Mouse (Mus musculus) retina, postnatal 1 day (tissue): Measurements from ENCODE around the gene B4gat1.
A peak's percentile ranks its signal among the peaks of the same experiment; 100 is the strongest.

Experiments
- DNase-seq: peaks from one replicate; pipeline ENCODE4 v3.0.0-alpha.2; 2012

The B4gat1 gene

GRCm38 (mm10) chr19:5038709-5039156, at the start of gene B4gat1, which contains the start of gene AC124502.3:
Gene B4gat1 (plus strand): TSS chr19:5038826.
Gene AC124502.3 (plus strand): TSS chr19:5038891.
- DNase-seq = peak; percentile 96

GRCm38 (mm10) chr19:4989013-4989412, 49.6 kb upstream of the B4gat1 start:
- peak; percentile 87 for DNase-seq

- peak; percentile 78 for DNase-seq
Observed at GRCm38 (mm10) chr19:4989434-4990255, 49.0 kb upstream of the B4gat1 start.

GRCm38 (mm10) chr19:4990256-4990625, 48.4 kb upstream of the B4gat1 start, which contains the start of gene Npas4:
Gene Npas4 (minus strand): TSS chr19:4990316.
- no peak for DNase-seq

GRCm38 (mm10) chr19:4990716-4991115, 47.9 kb upstream of the B4gat1 start:
- DNase-seq = peak; percentile 60

GRCm38 (mm10) chr19:4992371-4992770, 46.3 kb upstream of the B4gat1 start:
- peak; percentile 29 for DNase-seq

- peak; percentile 64 for DNase-seq
Observed at GRCm38 (mm10) chr19:4992904-4993303, 45.7 kb upstream of the B4gat1 start.

GRCm38 (mm10) chr19:4994043-4994442, 44.6 kb upstream of the B4gat1 start:
- no peak for DNase-seq

GRCm38 (mm10) chr19:4999445-5000140, 39.0 kb upstream of the B4gat1 start:
- DNase-seq = no peak

GRCm38 (mm10) chr19:5001666-5002406, 36.8 kb upstream of the B4gat1 start:
- peak; percentile 95 for DNase-seq

GRCm38 (mm10) chr19:5003644-5004043, 35.0 kb upstream of the B4gat1 start:
- DNase-seq = peak; percentile 39

- DNase-seq = no peak
Observed at GRCm38 (mm10) chr19:5004925-5005324, 33.7 kb upstream of the B4gat1 start.

GRCm38 (mm10) chr19:5013138-5013537, 25.5 kb upstream of the B4gat1 start:
- DNase-seq = no peak

- DNase-seq = peak; percentile 69
Observed at GRCm38 (mm10) chr19:5014961-5015398, 23.6 kb upstream of the B4gat1 start.

GRCm38 (mm10) chr19:5016221-5016742, 22.3 kb upstream of the B4gat1 start:
- no peak for DNase-seq

GRCm38 (mm10) chr19:5016782-5017181, 21.8 kb upstream of the B4gat1 start:
- DNase-seq = peak; percentile 79

GRCm38 (mm10) chr19:5017611-5018010, 21.0 kb upstream of the B4gat1 start:
- no peak for DNase-seq

- no peak for DNase-seq
Observed at GRCm38 (mm10) chr19:5018191-5018590, 20.4 kb upstream of the B4gat1 start.

- no peak for DNase-seq
Observed at GRCm38 (mm10) chr19:5021416-5021815, 17.2 kb upstream of the B4gat1 start.

GRCm38 (mm10) chr19:5023621-5024479, 14.8 kb upstream of the B4gat1 start, which contains the start of gene Slc29a2:
Gene Slc29a2 (plus strand): TSS chr19:5023860.
- peak; percentile 94 for DNase-seq

- DNase-seq = no peak
Observed at GRCm38 (mm10) chr19:5026111-5026510, 12.5 kb upstream of the B4gat1 start.

GRCm38 (mm10) chr19:5032686-5033085, 5.9 kb upstream of the B4gat1 start:
- no peak for DNase-seq
